Mouse (Mus musculus) heart, embryonic 11.5 days (tissue): ENCODE measurements at regions not wholly inside any gene's neighbourhood (a gene's known extent, or its start where the extent isn't known, plus 50 kb on each side); places are given as distances from the start of the nearest gene placed in this dataset.
A peak's percentile ranks its signal among the peaks of the same experiment; 100 is the strongest.

Experiments used
- ATAC-seq: fragments of 200-750 bp; cut with Nextera tagmentation; replicated peaks from 2 replicates; pipeline ENCODE4 v1.8.0; 2017; ENCODE audit warnings: moderate library complexity; ENCODE audit not compliant: insufficient number of reproducible peaks, low FRiP score, low TSS enrichment
- H3K27ac ChIP-seq: fragments of 300-500 bp; sonication (generic); 2 replicates; pipeline ENCODE4 v1.5.1; 2014; ENCODE audit warnings: mild to moderate bottlenecking, low read depth, low read length
- H3K27me3 ChIP-seq: fragments of 300-500 bp; sonication (generic); 2 replicates; pipeline ENCODE4 v1.6.1; 2014; ENCODE audit warnings: mild to moderate bottlenecking, low read length, mixed read lengths; ENCODE audit not compliant: control insufficient read depth, insufficient read depth
- H3K36me3 ChIP-seq: fragments of 300-500 bp; sonication (generic); 2 replicates; pipeline ENCODE4 v1.6.1; 2014; ENCODE audit warnings: mild to moderate bottlenecking, low read length, moderate library complexity, mixed read lengths; ENCODE audit not compliant: control insufficient read depth, insufficient read depth
- H3K4me1 ChIP-seq: fragments of 300-500 bp; sonication (generic); 2 replicates; pipeline ENCODE4 v1.6.1; 2014; ENCODE audit warnings: low read length; ENCODE audit not compliant: control insufficient read depth, insufficient read depth
- H3K4me2 ChIP-seq: fragments of 300-500 bp; sonication (generic); 2 replicates; pipeline ENCODE4 v1.6.1; 2014; ENCODE audit warnings: mild to moderate bottlenecking, moderate library complexity
- H3K4me3 ChIP-seq: fragments of 300-500 bp; sonication (generic); 2 replicates; pipeline ENCODE4 v1.5.1; 2014; ENCODE audit warnings: low read depth, low read length
- H3K9ac ChIP-seq: fragments of 300-500 bp; sonication (generic); 2 replicates; pipeline ENCODE4 v1.6.1; 2014; ENCODE audit warnings: mild to moderate bottlenecking, low read depth, low read length, moderate library complexity
- H3K9me3 ChIP-seq: fragments of 300-500 bp; sonication (generic); replicated peaks from 2 replicates; pipeline ENCODE4 v1.6.1; 2016; ENCODE audit warnings: low read length; ENCODE audit not compliant: control insufficient read depth
- WGBS: fragments of 180-500 bp; shearing (Covaris S2); extraction: QIAGEN DNeasy Blood & Tissue Kit; methylation state at CpG from one replicate; pipeline ENCODE4 v1.1.7; 2014; ENCODE audit not compliant: insufficient replicate concordance; 5-methylcytosine and 5-hydroxymethylcytosine counted together

DNA sequence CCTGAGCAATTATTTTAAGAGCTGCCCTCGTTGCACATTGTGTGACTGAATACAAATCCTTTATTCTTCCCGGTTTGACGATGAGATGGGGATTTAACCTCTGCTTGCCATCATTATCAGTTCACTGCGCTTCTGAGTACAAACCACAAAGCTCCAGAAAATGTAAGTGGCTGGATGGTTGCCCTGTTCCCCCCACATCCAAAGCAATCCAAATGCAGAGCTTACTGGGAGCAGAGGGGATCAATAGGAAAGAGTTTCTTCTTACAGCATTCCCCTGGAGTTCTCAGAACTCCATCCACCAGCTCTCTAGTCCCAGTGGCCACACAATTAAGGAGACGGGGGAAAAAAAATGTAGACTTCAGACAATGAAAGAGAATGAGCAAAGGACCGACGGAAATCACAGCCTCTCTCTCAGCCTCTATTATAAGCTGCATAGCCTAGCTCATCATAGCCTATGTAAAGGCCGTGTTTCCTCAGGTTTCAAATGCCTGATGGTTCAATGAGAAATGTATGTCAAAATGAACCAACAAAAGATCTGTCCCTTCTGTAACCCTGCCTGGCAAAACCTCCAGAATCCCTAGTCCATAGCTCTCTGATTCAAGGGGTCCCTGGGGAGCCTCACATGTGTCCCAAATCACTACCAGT lies 191.4 kb downstream of the Lmo4 start:
- Histone ChIP-seq H3K4me3 (no peak overlapping the region), H3K4me1 (peaks cover 5% of the 10 kb centered on the region; the same call in 1 of the 2 replicates), H3K27ac (no peak overlapping the region), H3K36me3 (no peaks in the 10 kb centered on the region), H3K9ac (no peak overlapping the region), H3K9me3 (no peaks in the 10 kb centered on the region), H3K27me3 (no peaks in the 10 kb centered on the region), H3K4me2 (no peak overlapping the region)
- no peak for ATAC-seq
- 64% methylated on average over 8 of the region's 8 CpGs for WGBS

DNA sequence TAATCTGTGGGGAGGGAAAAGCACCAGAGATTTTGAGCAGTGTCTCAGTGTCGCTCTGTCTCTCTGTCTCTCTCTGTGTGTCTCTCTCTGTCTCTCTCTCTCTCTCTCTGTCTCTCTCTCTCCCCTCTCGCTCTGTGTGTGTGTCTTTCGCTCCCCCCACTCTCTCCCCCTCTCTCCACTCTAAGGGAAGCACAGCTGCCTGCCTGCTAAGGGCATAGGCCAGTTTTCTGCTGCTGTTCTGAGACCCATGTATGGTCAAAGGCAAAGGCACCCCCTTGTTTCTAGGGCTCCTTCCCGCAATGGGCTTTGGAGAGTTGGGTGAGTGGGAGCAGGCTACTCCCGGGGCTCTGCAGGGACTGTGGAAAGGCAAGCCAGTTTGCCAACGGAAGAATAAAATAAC lies 192.2 kb downstream of the Lmo4 start:
- H3K9me3 ChIP-seq: no peaks in the 10 kb centered on the region
- ATAC-seq: no peak
- no peak overlapping the region for H3K9ac ChIP-seq
- WGBS: 49% methylated on average over 6 of the region's 6 CpGs
- no peaks in the 10 kb centered on the region for H3K27me3 ChIP-seq
- H3K4me1 ChIP-seq: peaks cover 5% of the 10 kb centered on the region; the same call in 1 of the 2 replicates
- H3K4me2 ChIP-seq: no peak overlapping the region
- H3K36me3 ChIP-seq: no peaks in the 10 kb centered on the region
- H3K27ac ChIP-seq: no peak overlapping the region
- no peak overlapping the region for H3K4me3 ChIP-seq

DNA sequence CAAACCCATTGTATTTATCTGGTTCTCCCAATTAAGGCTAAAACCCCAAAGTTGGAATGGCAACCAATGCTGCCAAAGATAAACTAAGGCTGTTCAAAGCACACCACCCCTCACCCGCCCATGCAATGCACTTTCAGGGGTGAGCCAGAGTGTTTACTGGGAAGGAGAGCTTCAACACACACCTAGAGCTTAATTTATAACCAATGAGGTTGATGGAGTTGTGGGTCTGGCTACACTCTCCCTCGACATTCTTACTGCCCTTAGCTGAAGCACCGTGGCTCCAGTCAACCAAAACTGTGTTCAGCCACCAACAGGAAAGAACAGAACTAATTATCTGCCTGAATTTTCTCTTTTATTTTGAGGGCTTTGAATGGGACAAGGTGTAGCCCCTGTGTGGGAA lies 192.8 kb downstream of the Lmo4 start:
- no peak overlapping the region for H3K4me2 ChIP-seq
- peaks cover 5% of the 10 kb centered on the region; the same call in 1 of the 2 replicates for H3K4me1 ChIP-seq
- no peaks in the 10 kb centered on the region for H3K36me3 ChIP-seq
- H3K9me3 ChIP-seq: no peaks in the 10 kb centered on the region
- no peak overlapping the region for H3K4me3 ChIP-seq
- H3K9ac ChIP-seq: no peak overlapping the region
- ATAC-seq: no peak
- 42% methylated on average over 3 of the region's 3 CpGs for WGBS
- no peaks in the 10 kb centered on the region for H3K27me3 ChIP-seq
- no peak overlapping the region for H3K27ac ChIP-seq

DNA sequence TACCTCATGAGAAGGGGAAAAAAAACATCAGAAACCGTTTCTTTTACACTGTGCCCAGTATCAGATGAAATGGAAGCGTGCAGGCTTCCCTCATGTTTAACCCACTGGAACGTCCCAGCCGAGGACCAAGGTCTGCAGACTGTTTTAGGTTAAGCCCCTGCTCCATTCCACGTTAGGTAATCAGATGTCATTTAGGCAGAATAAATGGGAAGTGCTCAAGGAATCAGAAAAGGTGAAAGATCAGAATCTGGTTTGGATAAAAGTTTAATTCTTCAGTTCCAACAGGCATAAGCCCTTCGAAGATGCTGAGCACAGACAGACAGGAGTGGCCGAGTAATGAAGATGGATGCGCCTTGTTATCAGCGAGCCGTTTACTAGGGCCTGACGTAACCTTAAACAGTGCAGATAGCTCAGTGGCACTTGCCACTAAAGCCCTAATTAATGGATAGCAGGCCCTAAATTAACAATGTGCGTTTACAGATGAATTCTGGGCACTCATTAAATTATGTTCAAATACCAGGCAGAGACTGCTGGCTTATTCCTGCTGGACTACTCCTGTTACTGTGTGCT lies 193.5 kb downstream of the Lmo4 start:
- Histone ChIP-seq H3K4me2 (no peak overlapping the region), H3K36me3 (no peaks in the 10 kb centered on the region), H3K27ac (no peak overlapping the region), H3K27me3 (no peaks in the 10 kb centered on the region), H3K9me3 (no peaks in the 10 kb centered on the region), H3K9ac (no peak overlapping the region), H3K4me3 (no peak overlapping the region), H3K4me1 (peaks cover 5% of the 10 kb centered on the region; the same call in 1 of the 2 replicates)
- no peak for ATAC-seq
- 41% methylated on average over 12 of the region's 12 CpGs for WGBS

DNA sequence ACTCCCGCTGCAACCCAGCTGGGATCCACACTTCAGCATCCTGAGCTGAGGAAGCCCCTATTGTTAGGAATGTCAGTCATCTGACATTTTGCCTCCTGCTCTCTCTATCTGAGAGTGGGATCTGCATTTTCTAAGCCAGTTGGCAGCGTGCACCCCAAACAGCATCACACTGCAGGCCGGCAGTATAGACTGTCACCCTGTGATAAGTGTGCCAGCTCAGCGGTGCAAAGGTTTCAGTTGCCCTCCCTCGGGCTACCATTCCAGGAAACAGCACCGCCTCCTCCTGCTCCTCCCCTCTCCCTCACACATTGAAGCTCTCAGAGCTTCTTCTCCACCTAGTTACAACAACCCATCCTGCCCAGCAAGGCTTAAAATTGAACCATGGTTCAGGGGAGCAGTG lies 194.5 kb downstream of the Lmo4 start:
- Histone ChIP-seq H3K36me3 (no peaks in the 10 kb centered on the region), H3K9me3 (no peaks in the 10 kb centered on the region), H3K27ac (no peak overlapping the region), H3K9ac (no peak overlapping the region; the same call in 1 of the 2 replicates), H3K4me3 (no peak overlapping the region), H3K27me3 (no peaks in the 10 kb centered on the region), H3K4me1 (peaks cover 5% of the 10 kb centered on the region; the same call in 1 of the 2 replicates), H3K4me2 (peak overlapping the region; percentile 44)
- ATAC-seq: no peak
- 22% methylated on average over 6 of the region's 6 CpGs for WGBS

DNA sequence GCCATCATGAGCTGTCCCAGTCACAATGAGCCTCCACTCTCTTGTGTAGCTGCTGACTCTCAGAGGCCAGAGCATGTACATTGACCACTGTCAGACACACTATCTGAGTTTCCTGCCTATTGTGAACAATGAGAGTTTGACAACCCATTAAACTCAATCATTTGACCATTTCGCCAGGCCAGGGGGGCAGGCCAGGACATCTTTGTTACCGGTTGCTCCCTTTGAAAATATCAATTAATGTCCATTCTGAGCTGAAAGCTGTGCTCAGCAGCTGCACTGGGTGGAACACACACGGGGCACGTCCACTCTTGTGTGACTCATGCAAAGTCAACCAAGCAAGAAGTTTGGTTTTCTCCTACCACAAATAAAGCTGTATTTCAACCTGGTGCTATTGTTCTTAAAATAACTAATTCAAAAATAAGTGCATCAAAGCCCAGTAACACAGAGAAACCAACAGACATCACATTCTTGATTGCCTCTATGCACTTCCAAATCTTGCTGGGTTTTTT lies 197.9 kb downstream of the Lmo4 start:
- H3K27ac ChIP-seq: no peak overlapping the region
- no peaks in the 10 kb centered on the region for H3K9me3 ChIP-seq
- no peak overlapping the region for H3K9ac ChIP-seq
- H3K4me2 ChIP-seq: no peak overlapping the region
- H3K27me3 ChIP-seq: no peaks in the 10 kb centered on the region
- no peaks in the 10 kb centered on the region for H3K36me3 ChIP-seq
- WGBS: 80% methylated on average over 4 of the region's 4 CpGs
- peaks cover 5% of the 10 kb centered on the region; the same call in 1 of the 2 replicates for H3K4me1 ChIP-seq
- H3K4me3 ChIP-seq: no peak overlapping the region
- ATAC-seq: no peak

DNA sequence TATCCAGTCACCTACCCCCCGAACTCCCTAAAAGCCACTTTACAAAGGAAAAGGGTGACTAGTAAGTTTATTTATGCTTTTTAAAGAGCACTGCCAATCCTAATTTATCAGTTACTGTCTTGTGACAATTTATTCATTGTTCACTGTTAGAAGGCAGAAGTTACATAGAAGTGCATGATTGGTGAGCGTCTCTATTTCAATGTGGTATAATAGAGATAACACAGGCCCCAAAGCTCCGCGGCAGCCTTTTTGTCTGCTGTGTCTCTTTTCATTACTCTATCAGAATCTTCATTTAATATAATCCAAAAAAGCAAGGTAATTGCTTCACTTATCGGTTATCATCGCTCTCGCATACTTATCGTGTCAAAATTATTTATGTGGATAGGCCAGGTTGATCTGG lies 207.1 kb downstream of the Lmo4 start:
- WGBS: 86% methylated on average over 8 of the region's 8 CpGs
- H3K4me2 ChIP-seq: no peak overlapping the region
- no peak overlapping the region for H3K27ac ChIP-seq
- ATAC-seq: no peak
- no peak overlapping the region for H3K4me3 ChIP-seq
- no peaks in the 10 kb centered on the region for H3K36me3 ChIP-seq
- no peaks in the 10 kb centered on the region for H3K9me3 ChIP-seq
- no peaks in the 10 kb centered on the region for H3K27me3 ChIP-seq
- H3K9ac ChIP-seq: no peak overlapping the region
- no peaks in the 10 kb centered on the region for H3K4me1 ChIP-seq

DNA sequence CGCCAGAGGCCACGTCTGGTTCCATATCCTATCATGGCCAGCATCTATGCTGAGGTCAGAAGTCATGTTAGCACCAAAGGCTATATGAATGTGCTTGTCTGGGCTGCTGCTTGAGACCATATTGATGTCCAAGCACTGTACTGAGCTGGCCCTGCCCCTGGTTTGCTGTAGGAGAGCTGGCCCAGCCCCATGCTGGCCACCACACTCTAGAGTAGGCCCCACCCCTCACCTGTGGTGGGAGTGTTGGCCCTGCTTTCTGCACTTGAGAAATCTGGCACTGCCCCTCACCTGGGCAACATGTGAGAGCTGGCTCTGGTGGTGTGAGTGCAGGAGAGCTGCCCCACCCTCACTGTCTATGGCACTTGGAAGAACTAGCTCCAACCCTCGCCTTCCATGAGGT lies 210.0 kb downstream of the Lmo4 start:
- Histone ChIP-seq H3K4me3 (no peak overlapping the region), H3K36me3 (no peaks in the 10 kb centered on the region), H3K27ac (no peak overlapping the region), H3K4me1 (0 out of 2 replicates have a peak, but pooled peaks cover under 1% of the 10 kb centered on the region), H3K9me3 (no peaks in the 10 kb centered on the region), H3K4me2 (no peak overlapping the region), H3K27me3 (no peaks in the 10 kb centered on the region), H3K9ac (no peak overlapping the region)
- whole genome bisulfite sequencing: 79% methylated on average over 3 of the region's 3 CpGs
- ATAC-seq: no peak

DNA sequence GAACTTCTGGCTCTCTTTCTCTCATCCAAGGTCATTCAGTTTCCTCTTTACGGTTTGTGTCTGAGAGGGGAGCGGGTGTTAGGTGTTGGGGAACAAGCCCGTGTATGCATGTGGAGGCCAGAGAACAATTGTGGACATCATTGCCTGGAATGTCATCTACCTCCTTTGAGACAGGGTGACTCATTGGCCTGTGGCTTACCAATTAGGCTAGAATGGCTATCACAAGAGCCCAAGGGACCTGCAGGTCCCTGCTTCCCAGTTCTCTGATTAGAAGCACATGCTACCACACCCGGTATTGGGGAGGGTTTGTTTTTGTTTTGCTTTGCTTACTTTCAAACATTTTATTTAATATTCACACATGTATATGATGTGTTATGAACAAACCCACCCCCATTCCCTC lies 216.0 kb downstream of the Lmo4 start:
- WGBS: 72% methylated on average over 4 of the region's 4 CpGs
- Histone ChIP-seq H3K36me3 (no peaks in the 10 kb centered on the region), H3K9ac (no peak overlapping the region), H3K9me3 (no peaks in the 10 kb centered on the region), H3K4me3 (no peak overlapping the region), H3K4me2 (no peak overlapping the region), H3K27me3 (no peaks in the 10 kb centered on the region), H3K4me1 (0 out of 2 replicates have a peak, but pooled peaks cover 4% of the 10 kb centered on the region), H3K27ac (no peak overlapping the region)
- ATAC-seq: no peak
